Mouse (Mus musculus) erythroblast, embryonic 14.5 days (primary cell): ENCODE data around the gene Brf1.

Experiments used
- GATA1 ChIP-seq: IDR thresholded peaks from 2 replicates; pipeline ENCODE4 v1.6.1; 2012; ENCODE audit warnings: low read length, inconsistent platforms, mixed read lengths
- TAL1 ChIP-seq: IDR thresholded peaks from 3 replicates; pipeline ENCODE4 v1.6.1; 2012; ENCODE audit warnings: low read length, inconsistent platforms, mixed read lengths

DNA sequence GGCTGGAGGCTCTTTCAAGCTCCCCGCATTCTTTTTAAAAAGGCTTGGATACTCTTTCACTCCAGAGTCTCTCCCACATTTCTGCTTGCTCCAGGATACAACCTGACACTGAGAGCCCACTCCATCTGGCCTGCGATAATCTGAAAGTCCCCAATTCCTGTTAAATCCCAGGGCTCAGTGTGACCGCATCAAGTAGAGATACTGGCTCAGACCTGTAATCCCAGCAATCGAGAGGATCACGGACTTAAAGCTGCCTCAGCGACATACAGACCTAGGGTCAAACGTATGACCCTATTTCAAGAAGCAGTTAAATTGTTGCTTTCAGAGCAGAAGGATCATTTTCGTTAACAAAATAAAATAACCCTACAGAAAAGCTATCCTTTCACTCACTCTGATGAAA lies 3.5 kb upstream of the Brf1 start:
- TF ChIP-seq GATA1 (no peak), TAL1 (no peak)
